Mouse (Mus musculus): ENCODE measurements around the gene Selenoh.

Selenoh gene

GRCm38 (mm10) chr2:84632001-84632400 is 38.6 kb downstream of the Selenoh start:
- no peak for DNase-seq (ENCODE audit: low read depth)

- no peak for DNase-seq (ENCODE audit: low read depth)
These were observed 43.5 kb downstream of the Selenoh start for GRCm38 (mm10) chr2:84627036-84627435.

GRCm38 (mm10) chr2:84626366-84626975 is 44.1 kb downstream of the Selenoh start:
- no peak for DNase-seq (ENCODE audit: low read depth)

GRCm38 (mm10) chr2:84624201-84624600 is 46.4 kb downstream of the Selenoh start:
- no peak for DNase-seq (ENCODE audit: low read depth)

- DNase-seq (ENCODE audit: low read depth), result no peak
These were observed 47.0 kb downstream of the Selenoh start for GRCm38 (mm10) chr2:84623428-84624119.

GRCm38 (mm10) chr2:84622668-84623067 is 47.9 kb downstream of the Selenoh start:
- no peak for DNase-seq (ENCODE audit: low read depth)

GRCm38 (mm10) chr2:84619646-84620340 is 50.8 kb downstream of the Selenoh start:
- DNase-seq (ENCODE audit: low read depth), result no peak
